Mouse (Mus musculus) induced T-regulatory cell, adult 2 months (primary cell): ENCODE measurements around the gene Tlnrd1.

Experiments
- DNase-seq: peaks from one replicate; pipeline ENCODE4 v3.0.0-alpha.2; 2012; ENCODE audit warnings: low read depth

Gene Tlnrd1

DNA sequence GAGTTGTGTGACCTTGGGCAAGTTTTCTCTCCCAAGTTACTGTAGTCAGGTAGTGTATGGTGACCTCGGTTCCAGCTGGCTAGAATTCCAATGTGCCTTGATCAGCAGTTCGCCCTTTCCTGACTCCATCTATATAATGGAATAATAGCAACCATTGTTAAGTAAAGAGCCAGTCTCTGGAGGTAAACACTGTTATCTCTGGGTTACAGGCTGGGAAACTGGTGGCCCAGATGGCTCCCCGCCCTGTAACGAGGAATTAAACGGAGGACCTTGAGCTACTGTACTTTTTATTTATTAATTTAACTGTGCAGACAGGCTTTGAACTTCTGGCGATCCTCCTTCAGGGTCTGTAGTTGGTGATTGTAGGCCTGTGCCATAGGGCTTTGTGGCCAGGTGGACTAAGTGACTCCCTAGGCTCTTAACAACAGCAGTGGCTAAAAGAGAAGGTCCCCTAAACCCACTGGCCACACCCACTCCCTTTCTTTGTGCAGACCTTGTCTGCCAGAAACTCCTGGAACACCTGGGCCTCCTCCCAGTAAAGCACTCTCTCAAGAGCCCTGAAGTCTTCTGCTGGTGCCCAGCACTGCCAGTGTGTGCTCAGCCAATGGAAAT, 922 bp upstream of the Tlnrd1 start:
- no peak for DNase-seq

DNA sequence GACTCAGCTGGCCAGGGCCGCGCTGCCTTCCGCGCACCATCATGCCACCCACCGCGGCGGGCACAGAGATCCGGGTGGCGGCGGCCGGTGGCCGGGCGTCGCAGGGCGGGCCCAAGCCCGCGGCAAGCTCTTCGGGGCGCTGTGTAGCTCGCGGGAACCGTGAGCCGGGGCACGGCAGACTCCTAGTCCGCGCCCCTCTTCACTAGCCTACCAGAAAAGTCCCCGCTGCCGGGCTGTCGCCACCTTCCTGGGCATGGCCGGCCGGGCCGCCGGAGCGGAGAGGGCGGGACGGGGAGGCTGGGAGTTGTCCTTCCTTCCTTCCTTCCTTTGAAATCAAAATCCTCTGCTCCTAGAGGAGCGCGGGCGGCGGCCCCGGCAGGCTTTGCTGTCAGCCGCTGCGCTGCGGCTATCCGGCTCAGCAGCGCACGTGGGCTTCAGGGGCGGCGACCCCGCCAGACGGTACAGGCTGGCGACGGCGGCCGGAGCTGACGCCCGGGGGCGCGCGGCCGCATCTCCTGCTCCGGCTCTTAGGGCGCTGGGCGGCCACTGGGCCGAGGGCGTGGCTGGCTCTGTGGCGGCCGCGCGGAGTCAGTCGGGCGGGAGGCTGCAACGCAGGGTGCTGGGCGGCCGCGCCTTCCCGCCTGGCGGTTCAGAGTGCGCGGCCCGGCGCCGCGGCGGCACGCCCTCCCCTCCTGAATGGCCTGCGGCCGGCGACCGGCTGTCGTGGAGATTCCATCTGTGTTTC, 657 bp downstream of the Tlnrd1 start:
- DNase-seq = peak; percentile 72

DNA sequence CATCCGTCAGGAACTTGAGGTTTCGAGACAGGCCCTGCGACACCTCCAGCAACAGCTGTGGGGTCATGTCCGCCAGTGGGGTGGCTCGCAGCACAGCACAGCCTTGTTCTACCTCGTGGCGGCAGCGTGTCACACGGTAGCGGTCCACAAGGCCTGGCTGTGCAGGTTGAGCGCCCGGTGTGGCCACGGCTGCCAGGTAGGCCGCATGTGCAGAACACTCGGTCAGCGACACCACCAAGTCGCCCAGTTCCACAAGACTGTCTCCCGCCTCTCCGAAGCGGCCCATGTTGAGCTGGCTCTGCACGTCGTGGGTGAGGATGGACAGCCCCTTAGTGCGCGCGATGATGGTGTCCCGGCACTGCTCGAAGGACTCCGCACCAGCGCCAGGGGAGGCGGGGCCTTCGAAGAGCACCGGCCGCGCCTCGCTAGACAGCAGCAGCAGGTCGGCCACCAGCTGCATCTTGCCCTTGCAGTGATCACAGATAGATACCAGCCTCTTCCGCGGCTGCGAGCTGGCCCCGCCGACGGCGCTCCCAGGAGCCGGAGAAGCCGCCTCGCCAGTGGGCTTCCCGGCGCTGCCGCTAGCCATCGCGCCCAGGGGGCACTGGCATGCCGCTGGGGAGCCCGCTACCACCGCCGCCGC, 1.4 kb downstream of the Tlnrd1 start:
- DNase-seq = peak; percentile 60

DNA sequence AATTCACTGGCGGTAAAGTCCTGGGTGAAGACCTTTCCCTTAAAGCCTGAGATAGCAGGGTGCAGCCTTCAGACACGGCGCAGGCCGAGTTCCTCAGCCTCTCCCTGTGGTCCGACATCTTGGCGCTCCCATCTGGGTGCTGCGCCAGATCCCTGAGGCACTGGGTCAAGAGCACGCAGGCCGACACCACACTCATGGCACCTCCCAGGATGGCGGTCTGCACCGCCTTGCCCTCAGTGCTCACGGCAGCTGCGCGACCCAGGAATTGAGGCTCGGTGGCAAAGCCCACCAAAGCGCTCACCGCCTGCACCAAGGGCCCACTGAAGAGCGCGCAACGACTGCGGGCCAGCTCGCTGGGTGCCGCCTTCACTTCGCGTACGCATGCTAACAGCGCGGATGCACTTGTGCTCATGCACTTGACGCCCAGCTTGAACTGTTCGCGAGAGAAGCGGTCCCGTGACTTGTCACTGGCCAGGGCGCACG, 1.9 kb downstream of the Tlnrd1 start:
- DNase-seq = no peak

DNA sequence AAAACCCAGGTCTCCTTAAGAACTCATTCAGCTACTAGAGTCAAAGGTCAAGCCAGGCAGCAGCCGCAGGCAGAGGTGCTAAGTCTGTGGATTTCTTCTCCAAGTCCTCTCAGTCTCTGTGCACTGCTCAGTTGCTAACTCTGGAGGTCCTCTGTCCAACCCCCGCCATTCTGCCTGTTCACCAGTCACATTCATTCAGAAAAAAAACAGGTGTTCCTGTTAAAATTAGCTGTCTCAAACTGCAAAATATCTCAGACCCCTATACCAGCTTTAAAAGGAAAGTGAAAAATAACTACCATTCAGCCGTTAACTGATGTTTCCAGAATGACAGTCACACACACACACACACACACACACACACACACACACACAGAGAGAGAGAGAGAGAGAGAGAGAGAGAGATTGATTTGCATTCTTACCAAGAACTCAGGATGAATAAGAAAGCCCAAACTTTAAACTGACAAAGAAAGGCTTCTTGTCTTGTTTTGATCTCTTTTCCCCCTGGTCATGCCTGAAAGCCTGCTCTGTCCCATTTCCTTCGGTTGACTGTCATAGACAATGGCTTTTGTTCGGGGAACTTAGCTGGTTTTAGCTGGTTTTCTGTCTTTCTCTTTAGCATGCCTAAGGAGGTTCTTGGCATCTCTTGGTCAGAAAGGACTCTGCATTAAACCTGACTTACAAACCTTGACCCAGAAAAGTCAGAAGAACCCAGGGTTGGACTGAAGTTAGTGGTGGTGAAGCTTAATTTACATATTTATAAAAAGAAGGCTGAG, 5.2 kb downstream of the Tlnrd1 start:
- DNase-seq = peak; percentile 37

DNA sequence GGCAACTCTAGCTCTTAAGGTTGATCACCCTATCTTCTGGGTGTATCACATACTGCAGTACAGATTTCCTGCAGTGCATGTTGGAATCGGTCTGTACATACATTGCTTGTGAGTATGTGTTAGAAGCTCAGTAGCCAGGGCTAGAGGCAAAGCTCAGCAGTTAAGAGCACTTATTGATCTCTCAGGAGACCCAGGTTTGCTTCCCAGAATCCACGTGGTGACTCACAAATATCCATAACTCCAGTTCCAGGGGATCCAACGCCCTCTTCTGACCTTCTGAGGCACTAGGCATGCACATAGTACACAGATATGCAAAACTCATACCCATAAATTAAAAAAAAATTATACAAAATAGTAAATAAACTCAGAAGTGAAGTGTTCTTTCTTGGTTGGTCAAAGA, 7.0 kb downstream of the Tlnrd1 start:
- no peak for DNase-seq

DNA sequence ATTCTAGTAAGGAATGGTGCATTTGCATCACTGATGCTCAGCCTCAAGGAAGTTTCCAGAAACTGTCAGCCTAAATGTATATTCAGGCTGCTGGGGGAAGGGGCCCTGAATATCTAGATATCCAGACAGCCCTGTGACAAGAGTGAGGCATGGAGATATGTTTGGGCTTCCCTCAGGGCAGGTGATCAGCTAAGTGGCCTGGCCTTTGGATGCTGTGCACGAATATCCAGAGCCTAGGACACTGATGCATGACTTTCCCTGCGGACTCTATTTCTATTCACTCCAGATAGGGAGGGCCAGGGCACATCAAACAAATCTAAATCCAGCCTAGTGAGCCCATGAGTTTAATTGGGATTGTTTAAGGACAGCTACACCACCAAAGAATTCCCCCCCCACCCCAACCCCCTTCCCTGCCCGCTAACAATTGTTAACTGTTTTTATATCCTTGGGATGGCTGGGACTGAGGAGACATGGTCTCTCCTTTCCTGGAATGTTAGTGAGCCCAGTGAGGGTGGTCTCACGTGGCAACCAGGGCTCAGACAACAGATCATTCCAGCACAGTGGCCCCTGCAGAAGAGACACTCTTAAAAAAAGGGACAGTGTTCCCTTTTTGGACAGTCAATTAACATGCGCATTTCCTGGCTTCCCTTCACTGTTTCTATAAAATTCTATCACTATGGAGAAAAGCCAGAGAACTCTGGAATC, 14.1 kb downstream of the Tlnrd1 start:
- no peak for DNase-seq

DNA sequence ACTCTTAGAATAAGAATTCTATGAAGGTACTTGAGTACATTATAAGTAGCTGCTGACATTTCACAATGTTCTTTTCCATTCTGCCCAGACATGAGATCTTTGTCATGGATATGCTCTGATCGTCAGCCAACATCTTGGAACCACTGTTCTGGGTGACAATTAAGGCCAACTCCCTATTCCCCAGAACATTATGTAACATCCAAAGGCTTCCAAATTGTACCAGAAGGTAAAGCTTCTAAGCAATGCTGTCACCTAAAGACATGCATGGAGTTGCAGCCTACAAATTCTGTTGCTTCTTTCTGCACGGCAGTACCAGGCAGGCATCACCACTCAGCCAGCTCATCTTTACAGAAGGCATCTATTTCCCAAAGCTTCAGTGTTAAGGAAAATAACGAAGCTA, 15.9 kb downstream of the Tlnrd1 start:
- no peak for DNase-seq

DNA sequence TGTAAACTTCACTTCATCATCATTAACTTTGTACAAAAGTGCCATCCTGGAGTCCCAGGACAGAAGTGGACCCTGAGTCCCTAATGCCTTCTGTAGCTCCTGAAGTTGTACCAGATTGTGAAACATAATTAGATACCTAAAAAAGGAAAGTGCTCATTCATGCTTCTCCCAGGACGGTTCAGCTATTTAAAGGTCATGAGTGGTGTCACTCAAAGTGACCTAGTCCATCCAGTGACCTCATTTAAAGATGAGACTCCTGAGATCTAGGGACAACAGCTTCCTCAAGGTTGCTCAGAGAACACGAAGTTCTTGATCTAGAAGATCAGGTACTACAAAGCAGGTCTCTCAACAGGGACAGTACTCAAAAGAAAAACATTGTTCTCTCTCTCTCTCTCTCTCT, 20.6 kb downstream of the Tlnrd1 start:
- DNase-seq = no peak

DNA sequence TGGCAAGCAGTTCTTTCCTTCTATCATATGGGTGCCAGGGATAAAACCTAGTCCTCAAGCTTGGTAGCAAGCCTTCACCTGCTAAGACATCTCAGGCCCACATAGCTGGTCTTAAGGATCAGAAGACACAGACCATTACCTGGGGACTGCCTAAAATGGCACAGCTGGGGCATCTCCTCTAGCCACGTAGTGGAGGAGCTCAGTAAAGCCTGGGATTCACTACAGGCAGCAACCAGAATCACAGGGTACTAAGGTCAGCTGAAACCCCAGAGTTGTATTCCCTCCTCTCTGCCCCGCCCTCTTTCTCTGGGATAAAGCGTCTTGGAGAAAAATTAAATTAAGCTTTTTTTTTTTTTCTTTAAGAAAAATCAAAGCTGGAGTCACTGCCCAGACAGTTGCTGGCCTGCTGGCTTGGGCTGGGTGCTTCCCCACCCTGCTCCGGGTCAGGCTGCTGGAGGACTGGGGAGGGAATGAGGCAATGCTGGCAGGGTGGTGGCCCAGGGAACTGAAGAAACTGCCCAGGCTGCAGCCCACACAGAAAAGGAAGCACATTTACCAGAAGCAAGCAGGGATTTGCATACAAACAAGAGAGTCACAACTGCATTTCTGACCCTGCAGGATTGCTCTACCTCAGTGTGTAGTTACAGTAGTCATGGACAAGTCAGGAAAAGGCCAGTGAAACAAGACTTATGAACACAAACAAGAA, 24.6 kb downstream of the Tlnrd1 start:
- DNase-seq = no peak

DNA sequence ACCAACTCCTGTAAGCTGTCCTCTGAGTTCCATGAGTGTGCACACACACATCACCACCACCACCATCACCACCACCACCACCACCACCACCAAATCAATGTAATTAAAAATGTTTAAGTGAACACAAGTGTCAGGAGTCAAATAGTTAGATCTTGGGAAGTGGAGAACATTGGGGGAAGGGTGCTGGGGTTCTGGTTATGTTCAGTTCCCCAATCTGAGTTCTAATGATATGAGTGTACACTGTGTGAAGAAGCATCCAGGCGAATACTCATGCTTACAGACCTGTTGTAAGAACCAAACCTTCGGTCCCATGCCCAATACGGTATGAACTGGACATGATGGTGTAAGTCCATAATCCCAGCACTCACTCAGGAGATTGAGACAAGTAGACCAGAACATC, 26.2 kb downstream of the Tlnrd1 start:
- DNase-seq = no peak

DNA sequence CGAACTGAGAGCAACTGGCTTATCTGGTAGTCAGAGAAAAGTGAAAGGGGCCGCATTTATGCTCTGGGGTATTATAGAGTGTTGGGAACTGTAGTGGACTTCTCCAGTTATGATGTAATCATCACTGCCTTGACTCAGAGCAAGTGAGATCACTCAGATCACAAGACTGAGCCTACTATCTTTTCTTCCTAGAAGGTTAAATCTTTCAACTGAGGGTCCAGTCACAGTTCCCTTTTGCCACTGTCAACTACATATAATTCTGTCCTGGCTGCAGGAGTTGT, 27.0 kb downstream of the Tlnrd1 start:
- no peak for DNase-seq

DNA sequence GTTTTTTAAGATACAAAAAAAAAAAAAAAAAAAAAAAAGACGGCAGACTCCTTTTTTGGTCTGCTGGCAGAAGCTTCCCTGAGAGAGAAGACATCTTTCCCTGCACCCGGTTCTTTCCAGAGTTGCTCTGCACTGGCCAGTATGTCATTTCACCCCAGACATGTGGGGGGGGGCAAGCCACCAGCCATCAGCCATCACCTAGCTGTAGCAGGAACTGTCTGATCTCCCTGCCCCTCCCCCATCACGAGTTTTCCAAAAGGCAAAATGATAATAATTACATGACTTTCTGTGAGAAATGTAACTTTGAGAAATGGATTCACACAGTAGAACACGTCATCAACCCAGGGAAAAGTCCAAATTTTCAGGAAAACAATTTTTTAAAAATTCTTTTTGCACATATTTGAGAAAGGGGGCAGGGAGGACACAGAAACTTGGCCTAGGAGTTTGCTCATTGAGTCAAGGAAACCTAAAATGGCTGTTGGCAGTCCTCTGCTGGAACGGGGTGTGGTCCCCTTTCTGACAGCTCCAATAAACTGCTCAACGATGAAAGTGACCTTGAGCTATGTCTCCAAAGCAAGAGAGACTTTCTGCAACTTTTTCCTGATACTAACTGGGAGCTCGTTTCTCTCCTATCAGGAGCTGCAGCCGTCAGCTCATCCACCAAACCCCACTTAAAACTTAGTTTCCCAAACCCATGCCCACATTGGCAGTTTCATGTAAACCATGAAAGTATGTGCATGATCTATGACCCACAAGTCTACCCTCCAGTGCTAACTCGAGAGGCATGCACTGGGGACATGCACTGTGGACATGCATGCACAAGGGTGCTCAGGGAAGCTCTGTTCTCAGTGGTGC, 27.5 kb downstream of the Tlnrd1 start:
- DNase-seq = no peak

DNA sequence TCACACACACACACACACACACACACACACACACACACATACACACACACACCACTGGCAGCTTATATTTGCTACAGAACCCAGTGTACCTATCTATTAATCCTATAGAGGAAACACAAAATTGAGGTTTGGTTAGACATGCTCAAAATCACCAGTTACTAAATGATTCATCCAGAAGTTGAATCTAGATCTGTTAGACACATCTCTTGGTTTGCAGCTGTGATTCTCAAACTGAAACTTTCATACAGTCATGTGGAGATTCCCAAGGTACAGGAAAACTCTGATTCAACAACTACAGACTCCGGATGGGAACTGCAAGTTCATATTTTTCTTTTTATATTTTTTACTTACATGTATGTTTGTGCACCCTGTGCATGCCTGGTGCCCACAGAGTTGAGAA, 28.9 kb downstream of the Tlnrd1 start:
- peak; percentile 25 for DNase-seq

DNA sequence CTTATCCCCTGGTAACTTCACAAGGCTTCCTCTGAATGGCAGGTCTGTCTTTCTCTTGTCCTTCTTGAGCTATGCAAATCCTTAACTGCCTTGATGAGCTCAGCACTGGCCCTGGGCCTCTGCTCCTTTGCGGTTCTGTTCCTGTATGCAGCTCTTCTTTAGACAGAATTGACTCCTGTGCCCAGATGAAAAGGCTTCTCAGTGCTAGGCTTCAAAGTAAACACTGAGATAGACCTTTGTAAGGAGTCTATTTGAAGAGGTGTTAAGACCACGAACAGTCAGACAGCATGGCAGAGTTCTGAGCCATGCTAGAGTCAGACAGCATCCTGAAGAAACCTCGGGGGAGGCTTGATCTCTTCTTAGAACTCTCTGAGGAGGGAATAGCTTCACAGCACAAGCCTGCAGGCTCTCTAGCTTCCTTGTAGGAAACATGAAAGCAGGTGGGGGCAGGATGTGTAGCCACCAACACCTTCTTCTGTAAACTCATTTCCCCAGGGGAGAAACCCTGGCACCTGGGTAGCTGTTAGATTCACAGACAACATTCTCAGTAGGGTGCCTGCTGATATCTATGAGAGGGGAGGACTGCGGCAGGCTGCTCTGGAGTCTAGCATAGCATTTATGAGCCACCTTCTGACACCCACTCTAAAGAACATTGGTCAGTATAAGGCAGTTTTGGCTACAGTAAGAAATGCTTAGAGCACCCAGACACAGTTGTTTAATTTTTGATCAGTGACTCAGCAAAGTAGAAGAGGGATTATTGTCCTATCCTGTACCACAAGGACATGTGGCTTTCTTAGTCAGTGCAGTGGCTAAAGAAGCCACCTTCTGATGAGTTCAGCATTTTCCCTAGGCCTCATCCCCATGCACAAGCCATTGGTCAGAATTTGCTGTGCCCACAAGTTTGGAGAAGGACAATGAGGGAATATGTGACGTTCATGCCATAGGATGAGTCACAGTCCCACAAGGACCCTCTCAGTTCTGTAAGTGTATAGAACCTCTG, 31.4 kb downstream of the Tlnrd1 start:
- peak; percentile 34 for DNase-seq

DNA sequence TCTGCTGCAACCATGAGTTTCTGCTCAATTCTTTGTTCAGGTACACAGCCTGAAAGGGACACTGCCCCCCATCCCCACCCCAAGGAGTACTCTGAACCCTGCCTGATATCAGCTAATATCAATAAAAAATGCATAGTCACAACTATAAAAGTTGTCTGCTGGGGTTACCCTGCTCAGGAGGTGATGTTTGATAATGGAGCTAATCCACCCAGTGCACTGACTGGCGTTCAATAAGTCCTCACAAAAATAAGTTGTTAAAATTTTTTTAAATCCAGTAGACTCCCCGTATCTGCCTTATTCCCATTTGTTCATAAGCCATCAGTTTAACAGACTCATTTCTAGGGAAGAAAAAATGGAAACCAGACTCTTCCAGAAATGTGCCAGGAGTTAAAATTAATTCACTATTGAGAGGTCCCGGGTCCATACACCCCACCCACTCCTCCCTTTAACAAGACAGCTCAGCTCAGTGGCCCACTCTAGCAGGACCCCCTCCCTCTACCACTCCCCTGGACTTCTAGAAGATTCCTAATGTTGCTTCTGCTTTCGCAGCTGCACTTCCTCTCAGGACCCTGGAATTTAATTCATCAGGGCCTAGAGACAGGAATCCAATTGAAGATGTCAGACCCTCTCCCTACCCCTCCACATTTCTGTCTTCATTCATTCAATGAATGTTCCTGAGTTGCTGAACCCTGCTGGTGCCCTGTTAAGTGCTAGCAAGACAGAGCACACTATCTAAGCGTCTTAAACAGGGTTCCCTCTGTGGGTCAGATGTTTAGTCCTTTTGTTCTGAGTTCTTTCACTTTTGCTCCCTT, 32.3 kb downstream of the Tlnrd1 start:
- DNase-seq = no peak

DNA sequence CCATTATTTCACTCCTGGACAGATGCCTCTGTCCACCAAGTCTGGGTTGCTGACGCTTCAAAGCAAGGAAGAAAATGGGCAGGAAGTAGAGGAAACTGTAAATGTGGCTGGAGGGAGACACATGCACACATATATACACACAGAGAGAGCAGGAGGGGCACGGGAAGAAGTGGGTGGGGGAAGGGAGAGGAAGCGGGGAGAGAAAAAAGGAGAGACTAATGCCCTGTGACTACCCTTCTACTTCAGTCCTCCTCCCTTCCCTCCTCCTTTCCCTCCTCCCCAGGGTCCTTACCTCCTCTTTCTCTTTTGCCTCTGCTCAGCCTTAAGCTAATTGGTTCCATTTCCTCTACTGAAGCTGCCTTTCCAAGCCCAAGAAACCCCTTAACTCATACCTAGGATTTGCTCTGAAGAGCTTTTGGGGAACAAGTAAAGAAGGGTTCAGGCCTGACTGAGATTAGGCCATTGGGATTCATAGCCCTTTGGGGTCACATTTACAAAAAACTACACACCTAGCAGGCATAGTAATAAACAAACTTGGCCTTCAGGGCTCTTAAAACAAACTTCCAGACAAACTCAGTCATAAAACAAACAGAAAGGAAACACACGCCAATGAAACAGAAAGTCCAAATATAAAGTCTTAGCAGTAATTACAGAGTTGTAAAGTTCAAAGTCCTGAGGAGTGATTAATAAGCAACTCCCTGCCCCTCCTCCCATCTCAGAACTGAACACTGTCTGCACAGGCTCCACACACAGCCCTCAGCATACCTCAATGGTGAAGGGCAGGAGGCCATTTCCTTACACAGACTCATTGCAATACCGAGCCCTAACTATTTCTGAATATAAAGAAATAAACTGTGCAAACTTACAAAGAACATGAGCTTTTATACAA, 36.7 kb downstream of the Tlnrd1 start:
- peak; percentile 16 for DNase-seq
